In the genomic region with DNA sequence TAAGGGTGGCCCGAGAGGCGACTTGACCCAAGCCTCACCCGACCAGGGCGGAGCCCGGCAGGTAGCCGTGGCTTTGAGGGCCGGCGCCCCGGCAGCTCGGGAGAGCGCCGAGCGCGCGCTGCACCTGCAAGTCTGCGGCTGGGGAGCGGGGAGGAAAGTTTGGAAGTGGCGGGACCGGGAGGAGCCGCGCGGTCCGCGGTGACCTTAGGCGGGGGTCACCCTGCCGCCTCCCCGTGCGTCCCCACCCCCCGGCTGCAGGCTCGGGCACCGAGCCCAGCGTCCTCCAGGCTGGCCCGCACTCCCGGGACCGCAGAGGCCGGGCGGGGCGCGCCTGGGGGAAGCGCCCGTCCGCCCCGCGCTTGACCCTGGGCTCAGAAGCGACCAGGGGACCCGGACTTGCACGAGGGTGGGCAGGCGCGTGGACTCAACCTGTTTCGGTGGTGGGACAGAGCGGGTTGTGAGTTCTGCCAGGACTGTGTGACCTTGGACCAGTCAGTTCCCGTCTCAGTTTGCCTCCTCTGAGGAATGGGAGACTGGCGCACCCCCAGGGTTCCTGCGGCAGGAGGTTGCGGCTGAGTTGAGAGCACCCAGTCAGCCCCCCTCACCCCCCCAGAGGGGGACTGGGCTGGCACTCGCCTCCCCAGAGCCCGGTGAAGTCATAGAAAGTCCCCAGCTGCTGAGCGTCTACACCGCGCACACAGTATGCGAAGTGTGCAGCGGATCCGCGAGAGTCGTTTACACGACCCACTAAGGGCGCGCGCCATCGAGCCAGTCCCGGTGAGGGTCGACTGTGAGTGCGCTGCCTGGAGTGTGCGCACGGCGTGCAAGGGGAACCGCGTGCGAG, we compare ENCODE assay signal across 8 mouse cellular contexts. TPM values are rescaled to one million over a fixed set of nuclear protein-coding genes. Genes with fewer than 3 reads are reported as not detected.
DNase-seq lines count a peak whose midpoint lies in the region; ATAC-seq and TF ChIP-seq lines count a peak whose summit lies in the region.

No protein-coding gene starts in this region.

- 0 out of 2 replicates have a peak, but pooled peaks have one; percentile 9 for ATAC-seq in forebrain, embryonic 12.5 days (ENCODE audit: low FRiP score)
- ATAC-seq in megakaryocyte, adult 5-6 weeks (ENCODE audit: poor library complexity, severe bottlenecking), result peak; percentile 45

- no peaks in the 10 kb centered on the region for H3K9me3 ChIP-seq in ES-Bruce4 (replicated peaks; ENCODE audit: control insufficient read depth, insufficient read depth, low read length, poor library complexity, severe bottlenecking)
- no peaks in the 10 kb centered on the region for H3K9me3 ChIP-seq in forebrain, embryonic 12.5 days

- H3K4me3 ChIP-seq in ES-Bruce4 (ENCODE audit: low read depth, low read length), result peak overlapping the region; percentile 54
- peak overlapping the region; percentile 64 for H3K4me3 ChIP-seq in forebrain, embryonic 12.5 days (replicated peaks)

- peak overlapping the region; percentile 97 for H3K4me2 ChIP-seq in forebrain, embryonic 12.5 days

- no peak for TF ChIP-seq CTCF in ES-Bruce4 (IDR thresholded peaks at IDR 0.05; ENCODE audit: low read depth, low read length)

- H3K4me1 ChIP-seq in ES-Bruce4 (ENCODE audit: control insufficient read depth, insufficient read depth, low read length), result peaks cover 2% of the 10 kb centered on the region
- H3K4me1 ChIP-seq in forebrain, embryonic 12.5 days, result peaks cover 50% of the 10 kb centered on the region

- H3K27ac ChIP-seq in ES-Bruce4 (ENCODE audit: insufficient read depth, low read length), result no peak overlapping the region
- no peak overlapping the region for H3K27ac ChIP-seq in forebrain, embryonic 12.5 days

- peak overlapping the region; percentile 66 for H3K9ac ChIP-seq in ES-Bruce4 (ENCODE audit: low read depth, poor library complexity, severe bottlenecking)
- peak overlapping the region; percentile 52 for H3K9ac ChIP-seq in forebrain, embryonic 12.5 days

- H3K36me3 ChIP-seq in ES-Bruce4 (ENCODE audit: control insufficient read depth, insufficient read depth, low read length, poor library complexity, severe bottlenecking), result no peaks in the 10 kb centered on the region
- no peaks in the 10 kb centered on the region for H3K36me3 ChIP-seq in forebrain, embryonic 12.5 days (replicated peaks)

- no peak for TF ChIP-seq EP300 in ES-Bruce4 (IDR thresholded peaks at IDR 0.05; ENCODE audit: insufficient read depth, low read depth, low read length)

- 2% methylated on average over 79 of the region's 79 CpGs for WGBS in forebrain, embryonic 12.5 days

- peak; percentile 63 for DNase-seq in CD4-positive, CD25-positive, alpha-beta regulatory T cell, adult 2 months (ENCODE audit: low read depth, low spot score)
- DNase-seq in induced T-regulatory cell, adult 2 months (ENCODE audit: low read depth), result peak; percentile 74
- DNase-seq in thymus, postnatal 14 days, result peak; percentile 42
- DNase-seq in frontal cortex, postnatal 10 days (ENCODE audit: low spot score in 2 of 2), result no peak
- DNase-seq in left cerebral cortex, adult 9 months (ENCODE audit: low spot score in 2 of 2), result no peak

- no peak for TF ChIP-seq POLR2A in ES-Bruce4 (IDR thresholded peaks at IDR 0.05; ENCODE audit: insufficient read depth, low read length)

- H3K27me3 ChIP-seq in ES-Bruce4 (ENCODE audit: control insufficient read depth, insufficient read depth, low read length, poor library complexity, severe bottlenecking), result peaks cover 19% of the 10 kb centered on the region
- peaks cover 65% of the 10 kb centered on the region for H3K27me3 ChIP-seq in forebrain, embryonic 12.5 days

RNA-seq across cellular contexts. Expression of gene Tesc, which starts 0.9 kb away (rescaled TPM):
- polyA plus RNA-seq in ES-Bruce4 (2011; ENCODE audit: insufficient read depth, insufficient read length, low read depth, missing spikeins), result 8.8 and 12.3 TPM in 2 replicates
- 4.7 and 6.3 TPM in 2 replicates for polyA plus RNA-seq in forebrain, embryonic 12.5 days (2016; fragmentation: Nextera tagmentation; extraction: Ambion mirVana)
- 1.8 and 4.2 TPM in 2 replicates for total RNA-seq in megakaryocyte, adult 5-6 weeks (2015)
- total RNA-seq in megakaryocyte, adult 5-6 weeks (2017), result 2.2 and 2.4 TPM in 2 replicates

RNA-seq across cellular contexts. Expression of gene Fbxo21, which starts 51.9 kb away (rescaled TPM):
- 54.6 and 60.1 TPM in 2 replicates for polyA plus RNA-seq in ES-Bruce4 (2011; ENCODE audit: insufficient read depth, insufficient read length, low read depth, missing spikeins)
- polyA plus RNA-seq in forebrain, embryonic 12.5 days (2016; fragmentation: Nextera tagmentation; extraction: Ambion mirVana), result 149 and 165 TPM in 2 replicates
- 2.0 and 3.1 TPM in 2 replicates for total RNA-seq in megakaryocyte, adult 5-6 weeks (2015)
- 4.2 and 4.8 TPM in 2 replicates for total RNA-seq in megakaryocyte, adult 5-6 weeks (2017)

Comparison
In these comparisons a context has a peak if more than half of its experiments do, and no peak if none do; other contexts are left out.
1. DNase-seq: peak in CD4-positive, CD25-positive, alpha-beta regulatory T cell, adult 2 months (single experiment), induced T-regulatory cell, adult 2 months (single experiment) and thymus, postnatal 14 days (single experiment); none in frontal cortex, postnatal 10 days (0 of 2) and left cerebral cortex, adult 9 months (0 of 2).